Mouse (Mus musculus) thymus, postnatal 36 days (tissue): ENCODE measurements around the gene Hoxd3.

Experiments used
- DNase-seq, 2 experiments: peaks; one replicate each; pipeline ENCODE4 v3.0.0; 2022; ENCODE audit warnings: mixed read lengths in 2 of 2

Gene Hoxd3

GRCm38 (mm10) chr2:74693432-74693827, 18.3 kb upstream of the Hoxd3 start:
- no peak for DNase-seq

- no peak for DNase-seq
Observed at GRCm38 (mm10) chr2:74694066-74694465, 17.7 kb upstream of the Hoxd3 start.

GRCm38 (mm10) chr2:74695383-74695782, 16.3 kb upstream of the Hoxd3 start:
- no peak for DNase-seq

DNA sequence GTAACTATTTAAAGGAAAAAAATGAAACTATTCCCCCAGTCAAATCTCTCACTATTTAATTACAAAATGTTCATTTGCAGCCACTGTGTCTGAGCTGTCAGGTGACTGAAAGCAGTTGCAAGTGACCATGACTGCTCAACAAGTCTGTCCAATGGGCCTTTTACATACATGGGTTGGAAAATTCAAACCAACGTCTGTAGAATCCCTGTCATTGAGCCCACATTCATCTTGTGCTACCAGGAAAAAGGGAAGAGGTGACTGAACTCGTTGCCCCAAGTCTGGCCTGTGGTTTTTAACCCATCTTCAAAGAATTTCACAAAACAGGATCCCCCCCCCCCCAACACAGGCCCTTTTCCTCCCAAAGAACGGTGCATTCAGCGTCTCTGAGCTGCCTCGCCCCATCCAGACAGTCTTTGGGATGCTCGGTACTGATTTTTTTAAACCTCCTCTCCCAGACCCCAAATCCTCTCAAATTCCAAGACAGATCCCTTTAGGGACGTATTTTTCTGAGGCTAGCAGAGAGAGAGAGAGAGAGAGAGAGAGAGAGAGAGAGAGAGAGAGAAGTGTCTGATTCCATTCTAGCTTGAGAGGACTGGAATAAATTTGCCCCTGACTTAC, 15.8 kb upstream of the Hoxd3 start:
- no peak for DNase-seq

DNA sequence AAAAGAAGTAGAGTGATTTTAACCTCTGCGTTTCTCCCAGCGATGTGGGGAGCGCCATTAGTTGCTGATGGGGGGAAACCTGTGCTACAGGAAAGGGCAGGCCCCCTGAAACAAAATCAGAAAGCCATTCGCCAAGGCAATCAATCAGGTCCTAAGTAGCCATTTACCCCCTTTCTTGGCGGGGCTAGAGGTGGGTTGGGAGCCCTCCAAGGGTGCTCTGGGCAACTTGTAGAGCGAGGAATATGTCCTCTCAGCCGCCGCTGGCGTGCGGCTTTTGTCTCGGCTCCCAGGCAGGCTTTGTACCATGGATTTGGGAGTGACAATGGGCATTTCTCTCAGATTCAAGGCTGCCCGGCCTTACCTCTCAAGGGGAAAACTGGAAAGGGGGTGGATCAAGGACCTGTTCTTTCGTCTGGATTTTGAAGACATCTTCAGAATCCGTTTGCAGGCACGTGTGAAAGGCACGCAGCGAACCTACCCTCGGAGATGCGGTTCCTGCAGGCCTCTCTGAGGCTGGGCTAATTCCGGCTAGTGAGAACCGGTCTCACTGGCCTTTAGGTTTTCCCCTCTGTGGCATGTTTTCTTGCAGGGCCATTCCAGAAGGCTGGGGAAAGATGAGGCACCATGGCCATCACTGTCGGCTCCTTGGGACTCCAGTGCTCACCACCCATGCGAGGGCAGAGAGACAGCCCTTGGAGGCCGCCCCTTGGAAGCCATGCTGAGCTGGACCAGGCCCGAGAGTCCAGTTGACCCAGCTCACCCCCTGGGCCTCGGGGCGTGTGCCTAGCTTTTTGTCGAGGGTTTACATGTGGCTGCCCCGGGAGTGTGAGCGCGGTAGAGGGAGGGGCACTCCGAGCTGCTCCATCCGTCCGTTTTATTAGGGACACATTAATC, 15.0 kb upstream of the Hoxd3 start:
- no peak for DNase-seq

- no peak for DNase-seq
Observed at GRCm38 (mm10) chr2:74697567-74698121, 14.1 kb upstream of the Hoxd3 start, which contains the start of gene Hoxd9. Gene Hoxd9 (plus strand): TSS chr2:74697727.

DNA sequence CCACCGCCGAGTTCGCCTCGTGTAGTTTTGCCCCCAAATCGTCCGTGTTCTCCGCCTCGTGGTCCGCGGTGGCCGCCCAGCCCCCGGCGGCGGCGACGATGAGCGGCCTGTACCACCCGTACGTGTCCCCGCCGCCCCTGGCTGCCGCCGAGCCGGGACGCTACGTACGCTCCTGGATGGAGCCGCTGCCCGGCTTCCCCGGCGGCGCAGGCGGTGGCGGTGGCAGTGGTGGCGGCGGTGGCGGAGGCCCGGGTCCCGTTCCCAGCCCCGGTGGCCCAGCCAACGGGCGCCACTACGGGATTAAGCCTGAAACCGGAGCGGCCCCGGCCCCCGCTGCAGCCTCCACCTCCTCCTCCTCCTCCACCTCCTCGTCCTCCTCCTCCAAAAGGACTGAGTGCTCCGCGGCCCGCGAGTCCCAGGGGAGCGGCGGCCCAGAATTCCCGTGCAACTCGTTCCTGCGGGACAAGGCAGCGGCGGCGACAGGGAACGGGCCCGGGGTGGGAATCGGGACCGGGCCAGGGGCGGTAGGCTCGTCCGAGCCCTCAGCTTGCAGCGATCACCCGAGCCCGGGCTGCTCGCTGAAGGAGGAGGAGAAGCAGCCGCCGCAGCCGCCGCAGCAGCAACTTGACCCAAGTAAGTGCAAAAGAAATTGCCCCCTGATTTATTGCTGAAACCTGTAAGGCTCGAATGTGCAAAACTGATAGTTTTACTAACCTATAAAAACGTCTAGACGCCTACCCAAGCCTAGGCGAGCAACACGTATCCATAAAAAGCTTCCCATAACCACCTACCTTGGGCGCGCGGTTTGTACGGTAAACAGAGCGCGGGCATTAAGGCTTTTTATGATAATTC, 13.3 kb upstream of the Hoxd3 start:
- DNase-seq = no peak

- DNase-seq = no peak
Observed at GRCm38 (mm10) chr2:74699053-74699430, 12.7 kb upstream of the Hoxd3 start.

- DNase-seq = no peak
Observed at GRCm38 (mm10) chr2:74699664-74700545, 11.8 kb upstream of the Hoxd3 start.

DNA sequence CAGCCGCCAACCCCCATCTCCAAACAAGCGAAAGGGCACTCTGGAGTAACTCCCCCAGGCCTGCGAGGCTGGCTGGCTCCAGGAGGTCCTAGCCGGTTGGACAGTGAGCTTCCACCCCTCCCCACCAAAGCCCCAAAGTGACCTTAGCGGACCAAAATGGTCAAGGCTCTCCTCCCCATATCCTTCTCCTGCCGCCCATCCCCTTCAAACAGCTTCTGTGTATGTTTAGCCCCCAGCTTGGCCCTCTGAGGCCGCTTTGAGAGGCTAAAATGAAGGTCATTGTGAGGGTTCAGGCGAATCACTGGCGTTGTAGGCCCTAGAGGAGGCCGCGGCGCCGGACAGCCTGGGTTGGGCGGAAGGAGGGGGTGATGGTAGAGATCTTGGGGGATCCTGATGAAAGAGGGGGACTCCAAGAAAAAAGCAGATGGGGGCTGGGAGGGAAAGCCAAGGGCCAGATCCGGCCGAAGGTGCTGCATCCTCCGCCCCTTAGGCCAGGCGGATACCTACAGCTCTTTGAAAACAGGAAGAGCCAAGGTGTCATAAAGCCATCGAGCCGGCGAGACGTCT, 11.1 kb upstream of the Hoxd3 start:
- no peak for DNase-seq

DNA sequence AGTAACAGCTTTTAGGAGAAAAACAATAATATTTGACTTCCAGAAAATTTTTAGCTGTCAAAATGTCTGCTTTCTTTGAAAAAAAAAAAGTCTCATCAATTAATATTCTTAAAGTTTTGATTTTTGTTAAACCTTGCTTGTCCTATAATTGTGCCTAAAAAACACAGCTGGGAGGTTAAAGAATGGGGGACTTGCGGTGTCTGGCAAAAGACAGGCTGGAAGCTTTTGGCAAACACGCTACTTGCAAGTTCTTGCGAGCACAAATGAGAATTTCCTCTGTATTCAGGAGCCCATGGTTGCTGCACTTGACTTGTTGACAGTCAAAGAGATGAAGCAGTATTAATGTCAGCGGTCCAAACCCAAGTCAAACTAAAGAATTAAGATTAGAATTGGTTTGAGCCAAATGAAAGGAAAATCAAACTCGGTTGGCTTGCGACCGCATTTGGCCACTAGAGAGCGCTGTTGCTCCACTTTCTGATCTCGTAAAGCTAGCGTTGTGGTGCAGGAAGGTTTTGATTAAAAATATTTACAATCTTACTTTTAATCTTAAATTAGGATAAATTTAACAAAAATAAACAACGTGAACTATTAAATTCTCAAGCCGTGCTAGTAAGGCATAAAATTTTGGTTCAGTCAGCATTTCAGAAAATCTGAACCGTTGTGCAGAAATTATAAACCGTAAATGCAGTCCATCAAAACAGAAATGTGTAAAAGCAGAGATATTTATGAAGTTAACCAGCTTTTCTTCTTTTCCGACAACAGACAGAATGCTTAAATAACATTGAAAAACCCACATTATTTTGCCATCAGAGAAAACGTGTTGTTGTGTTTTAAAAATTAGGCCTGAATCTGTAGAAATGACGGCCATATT, 9.5 kb upstream of the Hoxd3 start:
- DNase-seq = peak; percentile 45 to 61

DNA sequence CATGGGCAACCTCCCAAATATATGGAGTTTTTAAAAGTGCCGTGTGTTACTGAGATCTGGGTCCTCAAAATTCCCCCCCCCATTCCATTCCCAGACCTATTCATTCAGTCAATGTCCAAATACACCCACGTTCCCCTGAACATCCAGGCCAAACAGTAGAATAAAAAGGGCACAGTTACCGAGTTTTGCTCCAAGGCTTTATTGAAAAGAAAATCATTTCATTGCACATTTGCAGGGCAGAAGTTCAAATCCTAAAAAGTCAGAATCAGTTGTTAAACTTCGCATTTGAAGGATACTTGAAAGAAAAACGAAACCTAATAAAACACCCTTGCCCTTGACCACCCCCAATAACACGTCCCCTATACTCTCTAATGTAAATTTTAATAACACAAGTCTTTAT, 8.9 kb upstream of the Hoxd3 start:
- DNase-seq = no peak

- DNase-seq = no peak
Observed at GRCm38 (mm10) chr2:74703317-74703716, 8.4 kb upstream of the Hoxd3 start.

DNA sequence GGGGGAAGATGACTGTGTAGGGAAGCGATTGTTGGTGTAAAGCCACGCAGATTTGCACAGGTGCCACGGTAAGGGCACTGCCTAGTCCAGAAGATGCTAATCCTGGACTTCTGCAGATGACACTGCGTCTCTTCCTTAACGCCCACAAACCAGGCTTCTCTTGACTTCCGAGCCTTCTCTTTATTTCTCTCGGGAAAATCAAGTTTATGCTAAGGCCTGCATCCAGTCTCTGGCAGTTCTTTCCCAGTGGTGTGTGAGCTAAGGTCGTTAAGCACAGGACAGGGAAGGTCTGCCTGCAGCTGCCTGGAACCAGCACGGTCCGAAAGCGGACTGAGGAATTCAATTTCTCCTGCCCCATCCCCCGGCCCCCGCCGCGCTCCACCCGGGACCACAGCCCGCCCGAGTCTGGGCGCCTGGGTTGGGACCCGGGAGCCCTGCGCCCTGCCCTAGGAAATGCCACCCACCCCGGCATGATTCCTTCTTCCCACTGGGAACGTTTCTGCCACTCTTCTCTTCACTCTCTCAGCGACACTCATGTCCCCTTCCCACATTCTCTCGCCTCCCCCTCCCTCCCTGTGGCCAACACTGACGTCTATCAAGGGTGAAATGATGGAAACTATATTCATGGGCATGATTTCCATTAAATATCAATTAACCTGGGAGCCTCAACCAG, 7.9 kb upstream of the Hoxd3 start:
- DNase-seq = no peak

- DNase-seq = no peak
Observed at GRCm38 (mm10) chr2:74704393-74704998, 7.2 kb upstream of the Hoxd3 start, which contains the start of gene Hoxd8. Gene Hoxd8 (plus strand): TSS chr2:74704615.

DNA sequence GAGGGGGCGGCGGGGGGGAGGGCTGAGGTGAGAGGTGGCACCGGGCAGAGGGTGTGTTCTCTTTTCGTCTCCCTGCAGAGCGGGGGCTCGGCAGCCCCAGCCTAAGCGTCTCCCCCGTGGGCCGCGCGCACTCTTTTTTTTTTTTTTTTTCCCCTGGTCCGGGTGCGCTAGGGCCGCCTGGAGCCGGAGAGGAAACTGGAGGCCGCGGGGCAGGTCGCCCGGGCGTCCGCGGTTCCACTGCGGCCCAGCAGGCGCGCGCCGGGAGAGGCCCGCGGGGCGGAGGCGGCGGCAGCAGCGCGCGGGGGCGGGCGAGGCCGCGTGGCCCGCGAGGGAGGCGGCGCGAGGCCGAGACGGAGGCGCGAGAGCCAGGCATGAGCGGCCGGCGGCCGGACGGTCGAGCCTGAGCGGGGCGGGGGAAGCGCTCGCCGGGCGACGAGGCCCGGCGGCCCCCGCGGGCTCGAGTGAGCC, 6.7 kb upstream of the Hoxd3 start:
- DNase-seq = no peak

DNA sequence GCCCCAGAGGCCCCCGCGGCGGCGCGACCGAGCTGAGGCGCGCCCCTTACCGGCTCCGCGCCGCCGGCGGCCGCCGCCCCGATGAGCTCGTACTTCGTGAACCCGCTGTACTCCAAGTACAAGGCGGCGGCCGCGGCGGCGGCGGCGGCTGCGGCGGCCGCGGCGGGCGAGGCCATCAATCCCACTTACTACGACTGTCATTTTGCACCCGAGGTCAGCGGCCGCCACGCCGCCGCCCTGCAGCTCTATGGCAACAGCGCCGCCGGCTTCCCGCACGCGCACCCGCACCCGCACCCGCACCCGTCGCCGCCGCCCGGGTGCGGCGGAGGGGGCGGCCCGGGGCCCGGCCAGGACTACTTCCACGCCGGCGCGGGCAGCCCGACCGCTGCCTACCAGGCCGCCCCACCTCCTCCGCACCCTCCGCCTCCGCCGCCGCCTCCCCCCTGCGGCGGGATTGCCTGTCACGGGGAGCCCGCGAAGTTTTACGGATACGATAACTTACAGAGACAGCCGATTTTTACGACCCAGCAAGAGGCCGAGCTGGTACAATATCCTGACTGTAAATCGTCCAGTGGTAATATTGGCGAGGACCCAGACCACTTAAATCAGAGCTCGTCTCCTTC, 6.1 kb upstream of the Hoxd3 start:
- no peak for DNase-seq

DNA sequence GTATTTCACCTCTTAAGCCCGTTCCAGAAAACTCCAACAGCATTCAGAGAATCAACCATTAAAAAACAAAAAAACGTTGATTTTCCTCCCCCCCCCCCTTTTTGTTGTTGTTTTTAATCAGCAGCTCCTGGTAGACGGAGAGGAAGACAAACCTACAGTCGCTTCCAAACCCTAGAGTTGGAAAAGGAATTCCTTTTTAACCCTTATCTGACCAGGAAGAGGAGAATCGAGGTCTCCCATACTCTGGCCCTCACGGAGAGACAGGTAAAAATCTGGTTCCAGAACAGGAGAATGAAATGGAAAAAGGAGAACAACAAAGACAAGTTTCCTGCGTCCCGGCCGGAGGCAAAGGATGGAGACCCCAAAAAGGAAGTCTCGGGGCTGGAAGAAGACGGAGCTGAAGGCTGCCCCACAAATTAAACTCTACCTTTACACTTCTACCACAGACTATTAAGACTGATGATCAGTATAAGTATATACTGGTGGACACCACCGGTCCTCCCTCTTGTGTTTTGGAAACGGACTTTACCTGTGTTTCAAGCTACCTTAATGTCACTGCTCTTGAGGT, 5.2 kb upstream of the Hoxd3 start:
- no peak for DNase-seq

GRCm38 (mm10) chr2:74707599-74707998, 4.1 kb upstream of the Hoxd3 start:
- no peak for DNase-seq
